Mouse (Mus musculus): ENCODE results near the gene Hs3st6.
"Not testable (repeated sequence)": the region's sequence is repeated elsewhere in the genome, so short reads cannot be mapped to it uniquely, and the experiment has no call there.

DNA sequence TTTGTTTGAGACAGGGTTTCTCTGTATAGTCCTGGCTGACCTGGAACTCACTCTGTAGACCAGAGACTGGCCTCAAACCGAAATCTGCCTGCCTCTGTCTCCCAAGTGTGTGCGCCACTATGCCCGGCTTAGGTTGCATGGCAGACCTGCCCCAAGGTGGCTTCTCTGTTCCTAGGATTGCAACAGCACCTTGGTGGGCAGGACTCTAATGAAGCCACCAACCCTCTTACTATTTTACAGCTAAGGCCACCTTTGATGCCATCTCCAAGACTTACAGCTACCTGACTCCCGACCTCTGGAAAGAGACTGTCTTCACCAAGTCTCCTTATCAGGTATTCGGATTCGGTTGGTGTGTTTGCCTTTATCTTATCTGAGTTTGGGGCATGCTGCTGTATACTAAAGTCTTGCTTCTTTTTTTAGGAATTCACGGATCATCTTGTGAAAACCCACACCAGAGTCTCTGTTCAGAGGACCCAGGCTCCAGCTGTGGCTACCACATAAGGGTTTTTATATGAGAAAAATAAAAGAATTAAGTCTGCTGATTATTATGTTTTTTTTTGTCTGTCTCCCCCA, 31.3 kb upstream of the Hs3st6 start:
- TF ChIP-seq POLR2A (IDR thresholded peaks at IDR 0.05; ENCODE audit: borderline replicate concordance, insufficient read depth, low read length); CTCF (IDR thresholded peaks at IDR 0.05; ENCODE audit: borderline replicate concordance, insufficient read depth, low read depth, low read length): not testable (repeated sequence)
